Mouse (Mus musculus) MEL (cell line): Measurements from ENCODE around the gene Fam133b.

Experiments used
- CTCF ChIP-seq, 3 experiments: IDR thresholded peaks in 2 of 3; conservative IDR thresholded peaks in 1 of 3; 2 replicates each; pipeline ENCODE4 v1.5.1; 2011 to 2012; ENCODE audit warnings: low read length in 3 of 3, low read depth in 2 of 3, mild to moderate bottlenecking in 2 of 3, improper control_type of control experiment in 1 of 3, inconsistent platforms in 1 of 3, mixed read lengths in 1 of 3, moderate library complexity in 1 of 3; ENCODE audit not compliant: control insufficient read depth in 1 of 3, insufficient read depth in 1 of 3, poor library complexity in 1 of 3, severe bottlenecking in 1 of 3
- EP300 ChIP-seq, 2 experiments: IDR thresholded peaks; 2 replicates each; pipeline ENCODE4 v1.6.1; 2011; ENCODE audit warnings: improper control_type of control experiment in 2 of 2, low read length in 2 of 2, low read depth in 1 of 2, mild to moderate bottlenecking in 1 of 2
- MEF2A ChIP-seq: IDR thresholded peaks from 2 replicates; pipeline ENCODE4 v1.6.1; 2014; ENCODE audit warnings: low read depth, mild to moderate bottlenecking, inconsistent platforms, low read length, improper control_type of control experiment; ENCODE audit not compliant: poor library complexity, insufficient replicate concordance, severe bottlenecking; ENCODE audit errors: extremely low read depth
- NELFE ChIP-seq: IDR thresholded peaks from 2 replicates; pipeline ENCODE4 v1.6.1; 2011; ENCODE audit warnings: low read depth, low read length, improper control_type of control experiment
- POLR2A ChIP-seq, 2 experiments: IDR thresholded peaks; 2 replicates each; pipeline ENCODE4 v1.6.1; 2011 to 2012; ENCODE audit warnings: low read length in 2 of 2, mild to moderate bottlenecking in 2 of 2, control low read depth in 1 of 2, improper control_type of control experiment in 1 of 2, low read depth in 1 of 2, moderate library complexity in 1 of 2; ENCODE audit not compliant: control insufficient read depth in 1 of 2, insufficient read depth in 1 of 2, poor library complexity in 1 of 2
- POLR2AphosphoS2 ChIP-seq: IDR thresholded peaks from 2 replicates; pipeline ENCODE4 v1.6.1; 2011; ENCODE audit warnings: low read length, improper control_type of control experiment

GRCm38 (mm10) chr5:3597171-3597570, 53.5 kb downstream of the Fam133b start:
- TF ChIP-seq EP300 (IDR thresholded peaks at IDR 0.05; ENCODE audit: low read depth in 1 of 2, low read length in 2 of 2) = peak; percentile 52 to 65; a peak in 3 of 4 replicates
- TF ChIP-seq MEF2A = no peak
- no peak for TF ChIP-seq POLR2A (IDR thresholded peaks at IDR 0.05; ENCODE audit: control insufficient read depth in 1 of 2, insufficient read depth in 1 of 2, low read depth in 1 of 2, low read length in 2 of 2, poor library complexity in 1 of 2)
- no peak for TF ChIP-seq POLR2AphosphoS2
- TF ChIP-seq CTCF (IDR thresholded peaks at IDR 0.05 in 2 of 3, conservative IDR thresholded peaks at IDR 0.05 in 1 of 3; ENCODE audit: control insufficient read depth in 1 of 3, insufficient read depth in 1 of 3, low read depth in 2 of 3, low read length in 3 of 3, poor library complexity in 1 of 3, severe bottlenecking in 1 of 3) = no peak
- no peak for TF ChIP-seq NELFE
